Mouse (Mus musculus): ENCODE data around the gene Tmem245. TPM values are rescaled to one million over a fixed set of nuclear protein-coding genes. Genes with fewer than 3 reads are reported as not detected.

Tmem245 gene
- total and polyA plus RNA-seq, 3 experiments, result 7.3 to 15.0 (median 7.7) TPM

GRCm38 (mm10) chr4:56865003-56865511, 82.2 kb downstream of the Tmem245 start, which contains the start of gene Ctnnal1:
Gene Ctnnal1 (minus strand): TSS chr4:56865188.
- Histone ChIP-seq H3K4me3 (ENCODE audit: control insufficient read depth in 1 of 2, insufficient read depth in 1 of 2, low read depth in 2 of 2, low read length in 2 of 2) (peak within 1 kb of the TSS; percentile 69 to 85), H3K9me3 (replicated peaks; ENCODE audit: insufficient read depth, low read length) (no peaks in the 10 kb centered on the region), H3K27me3 (ENCODE audit: control insufficient read depth in 1 of 2, insufficient read depth in 2 of 2, low read length in 2 of 2) (no peaks in the 10 kb centered on the region), H3K9ac (ENCODE audit: control insufficient read depth, low read depth, low read length, poor library complexity, severe bottlenecking) (peak within 1 kb of the TSS; percentile 73), H3K27ac (ENCODE audit: control insufficient read depth, low read depth, low read length) (peak within 1 kb of the TSS; percentile 21), H3K4me1 (ENCODE audit: control insufficient read depth in 1 of 2, insufficient read depth in 2 of 2, low read length in 2 of 2) (peaks cover 5 to 7% of the 10 kb centered on the region in 2 experiments), H3K36me3 (ENCODE audit: control insufficient read depth in 1 of 2, insufficient read depth in 2 of 2, low read length in 2 of 2) (peaks cover 0 to 14% of the 10 kb centered on the region in 2 experiments; a peak in 2 of 4 replicates), H3K79me2 (ENCODE audit: control insufficient read depth, insufficient read depth, low read length, poor library complexity) (no peaks in the 10 kb centered on the region)
- TF ChIP-seq KAT2A (conservative IDR thresholded peaks at IDR 0.05; ENCODE audit: low read depth, low read length), result no peak
- peak in 1 of 2 experiments; percentile 46; a peak in 1 of 4 replicates for TF ChIP-seq POLR2A (IDR thresholded peaks at IDR 0.05; ENCODE audit: control insufficient read depth in 1 of 2, insufficient read depth in 1 of 2, low read depth in 1 of 2, low read length in 2 of 2, poor library complexity in 1 of 2)
- TF ChIP-seq POLR2AphosphoS5 (IDR thresholded peaks at IDR 0.05; ENCODE audit: borderline replicate concordance, low read depth, low read length), result no peak
- TF ChIP-seq ZC3H11A (IDR thresholded peaks at IDR 0.05; ENCODE audit: low read depth, low read length), result no peak
- TF ChIP-seq TBP (IDR thresholded peaks at IDR 0.05; ENCODE audit: low read depth, low read length), result peak; percentile 26; the same call in 1 of the 2 replicates
- TF ChIP-seq NELFE (IDR thresholded peaks at IDR 0.05; ENCODE audit: low read depth, low read length), result peak; percentile 31; the same call in 1 of the 2 replicates
- TF ChIP-seq CHD1 (IDR thresholded peaks at IDR 0.05; ENCODE audit: low read depth, low read length), result no peak
- peak; percentile 53; the same call in 1 of the 2 replicates for TF ChIP-seq MXI1 (IDR thresholded peaks at IDR 0.05; ENCODE audit: low read depth, low read length)
- DNase-seq (ENCODE audit: low read depth, low spot score), result peak; percentile 94

GRCm38 (mm10) chr4:56864417-56865001, 82.7 kb downstream of the Tmem245 start:
- H3K9me3 ChIP-seq (replicated peaks; ENCODE audit: insufficient read depth, low read length), result no peaks in the 10 kb centered on the region
- peak overlapping the region; percentile 73 for H3K9ac ChIP-seq (ENCODE audit: control insufficient read depth, low read depth, low read length, poor library complexity, severe bottlenecking)
- TF ChIP-seq MAZ (IDR thresholded peaks at IDR 0.05; ENCODE audit: low read depth, low read length) (no peak), KAT2A (conservative IDR thresholded peaks at IDR 0.05; ENCODE audit: low read depth, low read length) (no peak), ZC3H11A (IDR thresholded peaks at IDR 0.05; ENCODE audit: low read depth, low read length) (no peak), SIN3A (IDR thresholded peaks at IDR 0.05; ENCODE audit: low read length) (no peak), RAD21 (IDR thresholded peaks at IDR 0.05; ENCODE audit: low read depth, low read length) (no peak), MEF2A (IDR thresholded peaks at IDR 0.05; ENCODE audit: extremely low read depth, insufficient replicate concordance, low read depth, low read length, poor library complexity, severe bottlenecking) (no peak), MAX (IDR thresholded peaks at IDR 0.05; ENCODE audit: low read length) (no peak), USF2 (IDR thresholded peaks at IDR 0.05; ENCODE audit: borderline replicate concordance in 1 of 2, insufficient read depth in 1 of 2, low read depth in 1 of 2, low read length in 2 of 2) (no peak), ZKSCAN1 (IDR thresholded peaks at IDR 0.05; ENCODE audit: low read depth, low read length) (no peak), CHD2 (IDR thresholded peaks at IDR 0.05; ENCODE audit: low read length) (no peak), JUND (IDR thresholded peaks at IDR 0.05; ENCODE audit: low read depth, low read length) (no peak), MXI1 (IDR thresholded peaks at IDR 0.05; ENCODE audit: low read depth, low read length) (no peak), HCFC1 (IDR thresholded peaks at IDR 0.05; ENCODE audit: low read depth, low read length) (no peak), ZNF384 (IDR thresholded peaks at IDR 0.05; ENCODE audit: low read depth, low read length) (no peak), CTCF (IDR thresholded peaks at IDR 0.05 in 2 of 3, conservative IDR thresholded peaks at IDR 0.05 in 1 of 3; ENCODE audit: control insufficient read depth in 1 of 3, insufficient read depth in 1 of 3, low read depth in 2 of 3, low read length in 3 of 3, poor library complexity in 1 of 3, severe bottlenecking in 1 of 3) (no peak), CHD1 (IDR thresholded peaks at IDR 0.05; ENCODE audit: low read depth, low read length) (no peak)
- no peaks in the 10 kb centered on the region for H3K79me2 ChIP-seq (ENCODE audit: control insufficient read depth, insufficient read depth, low read length, poor library complexity)
- peaks cover 5 to 7% of the 10 kb centered on the region in 2 experiments for H3K4me1 ChIP-seq (ENCODE audit: control insufficient read depth in 1 of 2, insufficient read depth in 2 of 2, low read length in 2 of 2)
- H3K27ac ChIP-seq (ENCODE audit: control insufficient read depth, low read depth, low read length), result peak overlapping the region; percentile 21
- peaks cover 0 to 14% of the 10 kb centered on the region in 2 experiments; a peak in 2 of 4 replicates for H3K36me3 ChIP-seq (ENCODE audit: control insufficient read depth in 1 of 2, insufficient read depth in 2 of 2, low read length in 2 of 2)
- DNase-seq (ENCODE audit: low read depth, low spot score), result peak; percentile 44
- H3K4me3 ChIP-seq (ENCODE audit: control insufficient read depth in 1 of 2, insufficient read depth in 1 of 2, low read depth in 2 of 2, low read length in 2 of 2), result peak overlapping the region; percentile 69 to 85
- H3K27me3 ChIP-seq (ENCODE audit: control insufficient read depth in 1 of 2, insufficient read depth in 2 of 2, low read length in 2 of 2), result no peaks in the 10 kb centered on the region
